Mouse (Mus musculus): ENCODE data around the gene Perp.

Gene Perp

GRCm38 (mm10) chr10:18863332-18863731 lies 18.5 kb downstream of the Perp start:
- DNase-seq (ENCODE audit: low spot score): no peak

GRCm38 (mm10) chr10:18864753-18865152 lies 19.9 kb downstream of the Perp start:
- DNase-seq (ENCODE audit: low spot score): no peak

- DNase-seq (ENCODE audit: low spot score): no peak
Observed at GRCm38 (mm10) chr10:18870990-18871389, 26.2 kb downstream of the Perp start.

- no peak for DNase-seq (ENCODE audit: low spot score)
Observed at GRCm38 (mm10) chr10:18876211-18876610, 31.4 kb downstream of the Perp start.

- DNase-seq (ENCODE audit: low spot score): no peak
Observed at GRCm38 (mm10) chr10:18878111-18878510, 33.3 kb downstream of the Perp start.

- no peak for DNase-seq (ENCODE audit: low spot score)
Observed at GRCm38 (mm10) chr10:18879160-18879559, 34.3 kb downstream of the Perp start.

GRCm38 (mm10) chr10:18879690-18880089 lies 34.9 kb downstream of the Perp start:
- no peak for DNase-seq (ENCODE audit: low spot score)

GRCm38 (mm10) chr10:18882190-18882589 lies 37.4 kb downstream of the Perp start:
- DNase-seq (ENCODE audit: low spot score): no peak

- no peak for DNase-seq (ENCODE audit: low spot score)
Observed at GRCm38 (mm10) chr10:18886918-18887625, 42.3 kb downstream of the Perp start.

GRCm38 (mm10) chr10:18888751-18889150 lies 43.9 kb downstream of the Perp start:
- no peak for DNase-seq (ENCODE audit: low spot score)

GRCm38 (mm10) chr10:18889255-18889654 lies 44.4 kb downstream of the Perp start:
- DNase-seq (ENCODE audit: low spot score): no peak

- no peak for DNase-seq (ENCODE audit: low spot score)
Observed at GRCm38 (mm10) chr10:18891110-18891509, 46.3 kb downstream of the Perp start.

- DNase-seq (ENCODE audit: low spot score): no peak
Observed at GRCm38 (mm10) chr10:18892102-18892501, 47.3 kb downstream of the Perp start.

- DNase-seq (ENCODE audit: low spot score): no peak
Observed at GRCm38 (mm10) chr10:18894259-18895166, 49.7 kb downstream of the Perp start.

- no peak for DNase-seq (ENCODE audit: low spot score)
Observed at GRCm38 (mm10) chr10:18904108-18904507, 59.3 kb downstream of the Perp start.
